Comparison of ENCODE assay signal across 8 mouse cellular contexts in genomic region chr8:19979536-19980345, GRCm38 (mm10).
DNase-seq lines count a peak whose midpoint lies in the region.

No protein-coding gene starts in this region.

- H3K27me3 ChIP-seq in hindbrain, embryonic 10.5 days (ENCODE audit: insufficient read depth, poor library complexity, severe bottlenecking) = no peaks in the 10 kb centered on the region

- peak overlapping the region; percentile 56 for H3K4me3 ChIP-seq in hindbrain, embryonic 10.5 days

- peak; percentile 87 for DNase-seq in Muller cell, postnatal 12 days (ENCODE audit: inconsistent ontology term)
- DNase-seq in cerebellum, adult 9-10 months = peak; percentile 63
- peak; percentile 89 for DNase-seq in forelimb bud, embryonic 11.5 days (ENCODE audit: low read depth, low spot score)
- DNase-seq in hindbrain, embryonic 10.5 days (ENCODE audit: low spot score) = peak; percentile 77
- DNase-seq in layer of hippocampus, postnatal 10 days (ENCODE audit: low spot score in 2 of 2) = peak; percentile 61 to 65
- peak; percentile 74 for DNase-seq in lung, postnatal 36 days
- peak; percentile 61 for DNase-seq in retina, postnatal 7 days (ENCODE audit: low read depth, low spot score)
- peak; percentile 33 to 54 for DNase-seq in urinary bladder, adult 18-20 months (ENCODE audit: low spot score in 2 of 2)

- peaks cover 47% of the 10 kb centered on the region for H3K9me3 ChIP-seq in hindbrain, embryonic 10.5 days

- peaks cover 6% of the 10 kb centered on the region for H3K36me3 ChIP-seq in hindbrain, embryonic 10.5 days

- peaks cover 7% of the 10 kb centered on the region; the same call in 1 of the 2 replicates for H3K4me1 ChIP-seq in hindbrain, embryonic 10.5 days (replicated peaks)

- peak overlapping the region; percentile 83 for H3K27ac ChIP-seq in hindbrain, embryonic 10.5 days

- 9% methylated on average over 42 of the region's 42 CpGs for WGBS in hindbrain, embryonic 10.5 days

Comparison
In these comparisons a context has a peak if more than half of its experiments do, and no peak if none do; other contexts are left out.
1. Peak in every context shown above with its lines: DNase-seq, H3K4me3 ChIP-seq and H3K27ac ChIP-seq.